Mouse (Mus musculus): ENCODE data around the gene Tmem108. TPM values are rescaled to one million over a fixed set of nuclear protein-coding genes. Genes with fewer than 3 reads are reported as not detected.

Tmem108 gene
- polyA plus RNA-seq, 1 experiment from 2014 or later: 108 TPM

- H3K4me3 ChIP-seq (ENCODE audit: low read depth, low read length): no peak overlapping the region
- peak overlapping the region; percentile 35; the same call in 1 of the 2 replicates for H3K27ac ChIP-seq (ENCODE audit: low read depth, low read length)
- H3K4me1 ChIP-seq (ENCODE audit: control insufficient read depth, insufficient read depth, low read length): peaks cover 15% of the 10 kb centered on the region
- no peak for ATAC-seq (replicated peaks; ENCODE audit: insufficient number of reproducible peaks, low FRiP score, low TSS enrichment)
- H3K4me2 ChIP-seq: no peak overlapping the region
- no peaks in the 10 kb centered on the region for H3K36me3 ChIP-seq (ENCODE audit: control insufficient read depth, insufficient read depth, low read length)
- no peak overlapping the region for H3K9ac ChIP-seq (ENCODE audit: low read depth, low read length)
- no peaks in the 10 kb centered on the region for H3K9me3 ChIP-seq (replicated peaks; ENCODE audit: control insufficient read depth, low read length)
- 49% methylated on average over 9 of the region's 9 CpGs for WGBS (ENCODE audit: insufficient replicate concordance)
- no peaks in the 10 kb centered on the region for H3K27me3 ChIP-seq (ENCODE audit: control insufficient read depth, insufficient read depth, low read length)
Measured at GRCm38 (mm10) chr9:103628861-103629469, 132.7 kb downstream of the Tmem108 start.

- no peak overlapping the region for H3K9ac ChIP-seq (ENCODE audit: low read depth, low read length)
- no peak for ATAC-seq (replicated peaks; ENCODE audit: insufficient number of reproducible peaks, low FRiP score, low TSS enrichment)
- no peaks in the 10 kb centered on the region for H3K9me3 ChIP-seq (replicated peaks; ENCODE audit: control insufficient read depth, low read length)
- H3K4me3 ChIP-seq (ENCODE audit: low read depth, low read length): no peak overlapping the region
- no peaks in the 10 kb centered on the region for H3K36me3 ChIP-seq (ENCODE audit: control insufficient read depth, insufficient read depth, low read length)
- H3K27ac ChIP-seq (ENCODE audit: low read depth, low read length): no peak overlapping the region
- H3K27me3 ChIP-seq (ENCODE audit: control insufficient read depth, insufficient read depth, low read length): no peaks in the 10 kb centered on the region
- WGBS (ENCODE audit: insufficient replicate concordance): 85% methylated on average over 8 of the region's 8 CpGs
- H3K4me2 ChIP-seq: no peak overlapping the region
- H3K4me1 ChIP-seq (ENCODE audit: control insufficient read depth, insufficient read depth, low read length): peaks cover 27% of the 10 kb centered on the region
Measured at GRCm38 (mm10) chr9:103627404-103627900, 134.2 kb downstream of the Tmem108 start.

- peaks cover 27% of the 10 kb centered on the region for H3K4me1 ChIP-seq (ENCODE audit: control insufficient read depth, insufficient read depth, low read length)
- WGBS (ENCODE audit: insufficient replicate concordance): 79% methylated on average over 4 of the region's 4 CpGs
- H3K9ac ChIP-seq (ENCODE audit: low read depth, low read length): no peak overlapping the region
- no peaks in the 10 kb centered on the region for H3K9me3 ChIP-seq (replicated peaks; ENCODE audit: control insufficient read depth, low read length)
- H3K27ac ChIP-seq (ENCODE audit: low read depth, low read length): no peak overlapping the region
- no peaks in the 10 kb centered on the region for H3K27me3 ChIP-seq (ENCODE audit: control insufficient read depth, insufficient read depth, low read length)
- H3K36me3 ChIP-seq (ENCODE audit: control insufficient read depth, insufficient read depth, low read length): no peaks in the 10 kb centered on the region
- H3K4me2 ChIP-seq: no peak overlapping the region
- no peak for ATAC-seq (replicated peaks; ENCODE audit: insufficient number of reproducible peaks, low FRiP score, low TSS enrichment)
- H3K4me3 ChIP-seq (ENCODE audit: low read depth, low read length): no peak overlapping the region
Measured at GRCm38 (mm10) chr9:103626156-103626555, 135.5 kb downstream of the Tmem108 start.

GRCm38 (mm10) chr9:103624649-103625048, 137.0 kb downstream of the Tmem108 start:
- Histone ChIP-seq H3K27me3 (ENCODE audit: control insufficient read depth, insufficient read depth, low read length) (no peaks in the 10 kb centered on the region), H3K4me3 (ENCODE audit: low read depth, low read length) (no peak overlapping the region), H3K4me2 (no peak overlapping the region), H3K4me1 (ENCODE audit: control insufficient read depth, insufficient read depth, low read length) (peaks cover 32% of the 10 kb centered on the region), H3K27ac (ENCODE audit: low read depth, low read length) (no peak overlapping the region), H3K9me3 (replicated peaks; ENCODE audit: control insufficient read depth, low read length) (no peaks in the 10 kb centered on the region), H3K36me3 (ENCODE audit: control insufficient read depth, insufficient read depth, low read length) (no peaks in the 10 kb centered on the region), H3K9ac (ENCODE audit: low read depth, low read length) (no peak overlapping the region)
- 0 out of 2 replicates have a peak, but pooled peaks have one; percentile 39 for ATAC-seq (replicated peaks; ENCODE audit: insufficient number of reproducible peaks, low FRiP score, low TSS enrichment)
- 21% methylated on average over 1 of the region's 1 CpGs for WGBS (ENCODE audit: insufficient replicate concordance)

- ATAC-seq (replicated peaks; ENCODE audit: insufficient number of reproducible peaks, low FRiP score, low TSS enrichment): no peak
- Histone ChIP-seq H3K9me3 (replicated peaks; ENCODE audit: control insufficient read depth, low read length) (no peaks in the 10 kb centered on the region), H3K4me1 (ENCODE audit: control insufficient read depth, insufficient read depth, low read length) (peaks cover 29% of the 10 kb centered on the region), H3K4me3 (ENCODE audit: low read depth, low read length) (no peak overlapping the region), H3K27ac (ENCODE audit: low read depth, low read length) (peak overlapping the region; percentile 59), H3K9ac (ENCODE audit: low read depth, low read length) (no peak overlapping the region; the same call in 1 of the 2 replicates), H3K27me3 (ENCODE audit: control insufficient read depth, insufficient read depth, low read length) (no peaks in the 10 kb centered on the region), H3K4me2 (no peak overlapping the region), H3K36me3 (ENCODE audit: control insufficient read depth, insufficient read depth, low read length) (no peaks in the 10 kb centered on the region)
- WGBS (ENCODE audit: insufficient replicate concordance): 70% methylated on average over 19 of the region's 19 CpGs
Measured at GRCm38 (mm10) chr9:103623560-103624316, 137.9 kb downstream of the Tmem108 start.

GRCm38 (mm10) chr9:103622988-103623387, 138.6 kb downstream of the Tmem108 start:
- H3K4me3 ChIP-seq (ENCODE audit: low read depth, low read length): no peak overlapping the region
- no peaks in the 10 kb centered on the region for H3K27me3 ChIP-seq (ENCODE audit: control insufficient read depth, insufficient read depth, low read length)
- ATAC-seq (replicated peaks; ENCODE audit: insufficient number of reproducible peaks, low FRiP score, low TSS enrichment): no peak
- no peaks in the 10 kb centered on the region for H3K36me3 ChIP-seq (ENCODE audit: control insufficient read depth, insufficient read depth, low read length)
- H3K4me2 ChIP-seq: no peak overlapping the region
- peaks cover 25% of the 10 kb centered on the region for H3K4me1 ChIP-seq (ENCODE audit: control insufficient read depth, insufficient read depth, low read length)
- H3K9ac ChIP-seq (ENCODE audit: low read depth, low read length): no peak overlapping the region
- peak overlapping the region; percentile 59 for H3K27ac ChIP-seq (ENCODE audit: low read depth, low read length)
- 66% methylated on average over 5 of the region's 5 CpGs for whole genome bisulfite sequencing (ENCODE audit: insufficient replicate concordance)
- H3K9me3 ChIP-seq (replicated peaks; ENCODE audit: control insufficient read depth, low read length): no peaks in the 10 kb centered on the region

- Histone ChIP-seq H3K27ac (ENCODE audit: low read depth, low read length) (no peak overlapping the region), H3K9ac (ENCODE audit: low read depth, low read length) (no peak overlapping the region), H3K9me3 (replicated peaks; ENCODE audit: control insufficient read depth, low read length) (no peaks in the 10 kb centered on the region), H3K4me1 (ENCODE audit: control insufficient read depth, insufficient read depth, low read length) (peaks cover 25% of the 10 kb centered on the region), H3K27me3 (ENCODE audit: control insufficient read depth, insufficient read depth, low read length) (no peaks in the 10 kb centered on the region), H3K36me3 (ENCODE audit: control insufficient read depth, insufficient read depth, low read length) (no peaks in the 10 kb centered on the region), H3K4me3 (ENCODE audit: low read depth, low read length) (no peak overlapping the region), H3K4me2 (no peak overlapping the region)
- ATAC-seq (replicated peaks; ENCODE audit: insufficient number of reproducible peaks, low FRiP score, low TSS enrichment): no peak
- WGBS (ENCODE audit: insufficient replicate concordance): 93% methylated on average over 2 of the region's 2 CpGs
Measured at GRCm38 (mm10) chr9:103621870-103622269, 139.8 kb downstream of the Tmem108 start.

GRCm38 (mm10) chr9:103620517-103621212, 141.0 kb downstream of the Tmem108 start:
- no peaks in the 10 kb centered on the region for H3K27me3 ChIP-seq (ENCODE audit: control insufficient read depth, insufficient read depth, low read length)
- H3K9ac ChIP-seq (ENCODE audit: low read depth, low read length): no peak overlapping the region
- H3K27ac ChIP-seq (ENCODE audit: low read depth, low read length): no peak overlapping the region
- H3K4me2 ChIP-seq: no peak overlapping the region
- H3K9me3 ChIP-seq (replicated peaks; ENCODE audit: control insufficient read depth, low read length): no peaks in the 10 kb centered on the region
- peaks cover 25% of the 10 kb centered on the region for H3K4me1 ChIP-seq (ENCODE audit: control insufficient read depth, insufficient read depth, low read length)
- ATAC-seq (replicated peaks; ENCODE audit: insufficient number of reproducible peaks, low FRiP score, low TSS enrichment): no peak
- no peaks in the 10 kb centered on the region for H3K36me3 ChIP-seq (ENCODE audit: control insufficient read depth, insufficient read depth, low read length)
- WGBS (ENCODE audit: insufficient replicate concordance): 81% methylated on average over 8 of the region's 8 CpGs
- no peak overlapping the region for H3K4me3 ChIP-seq (ENCODE audit: low read depth, low read length)

All from heart, embryonic 11.5 days (tissue).